Mouse (Mus musculus): ENCODE results near the gene Brinp2.

DNA sequence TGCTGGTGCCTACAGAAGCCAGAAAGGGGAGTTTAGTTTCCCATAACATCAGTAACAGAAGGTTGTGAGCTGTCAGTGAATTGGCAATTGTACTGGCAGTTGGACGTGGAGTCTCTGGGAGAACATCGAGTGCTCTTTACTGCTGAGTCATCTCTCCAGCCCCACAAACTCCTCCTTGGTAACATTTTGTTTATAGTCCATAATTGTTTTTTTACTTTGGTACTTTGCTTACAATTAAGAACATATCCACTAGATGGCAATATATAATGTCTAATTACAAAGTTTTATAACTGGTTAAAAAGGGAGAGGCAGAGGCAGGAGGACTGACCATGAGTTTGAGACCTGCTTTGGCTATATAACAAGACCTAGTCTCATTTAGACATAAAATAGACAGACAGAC is 148.5 kb downstream of the Brinp2 start:
- TF ChIP-seq EP300 (IDR thresholded peaks at IDR 0.05; ENCODE audit: insufficient read depth, low read depth, low read length) (no peak), CTCF (IDR thresholded peaks at IDR 0.05; ENCODE audit: low read depth, low read length) (no peak), POLR2A (IDR thresholded peaks at IDR 0.05; ENCODE audit: insufficient read depth, low read length) (no peak)
